Mouse (Mus musculus): ENCODE measurements at regions not wholly inside any gene's neighbourhood (a gene's known extent, or its start where the extent isn't known, plus 50 kb on each side); places are given as distances from the start of the nearest gene placed in this dataset.
A peak's percentile ranks its signal among the peaks of the same experiment; 100 is the strongest.
"Not testable (repeated sequence)": the region's sequence is repeated elsewhere in the genome, so short reads cannot be mapped to it uniquely, and the experiment has no call there.

DNA sequence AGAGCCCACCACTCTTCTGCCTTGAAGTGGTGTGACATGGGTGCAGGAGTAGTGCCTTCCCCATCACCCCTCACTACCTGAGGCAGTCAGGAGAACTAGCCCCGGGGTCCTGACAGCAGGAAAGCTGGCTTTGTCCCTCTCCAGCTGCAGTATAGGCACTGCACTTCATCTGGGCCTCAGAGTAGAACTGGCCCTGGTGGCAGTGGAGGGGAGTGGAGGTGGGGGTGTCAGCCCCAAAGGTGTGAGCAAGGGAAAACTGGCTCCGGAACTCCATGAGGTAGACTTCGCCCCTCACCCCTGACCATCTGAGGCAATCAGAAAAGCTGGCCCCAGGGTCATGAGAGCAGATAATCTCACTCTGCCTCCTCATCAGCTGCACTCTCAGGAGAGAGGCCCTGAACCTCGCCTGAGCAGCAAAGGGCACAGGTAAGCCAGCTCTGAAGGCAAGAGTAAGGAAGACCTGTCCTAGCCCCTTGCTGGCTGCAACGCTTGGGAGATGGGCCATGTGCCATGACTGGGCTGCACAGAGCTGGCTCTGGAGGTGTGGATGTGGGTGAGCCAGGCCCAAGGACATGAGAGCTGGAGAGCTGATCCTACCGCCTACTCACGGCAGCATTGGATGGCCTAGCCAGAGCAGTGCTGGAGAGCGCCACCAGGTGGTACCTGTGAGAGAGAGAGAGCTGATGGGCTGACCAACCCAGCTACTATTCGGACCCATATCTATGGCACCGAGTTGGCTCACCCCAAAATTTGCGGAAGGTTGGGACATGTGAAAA lies 377.0 kb upstream of the B3galt2 start:
- DNase-seq (ENCODE audit: low read depth, low spot score) = no peak

DNA sequence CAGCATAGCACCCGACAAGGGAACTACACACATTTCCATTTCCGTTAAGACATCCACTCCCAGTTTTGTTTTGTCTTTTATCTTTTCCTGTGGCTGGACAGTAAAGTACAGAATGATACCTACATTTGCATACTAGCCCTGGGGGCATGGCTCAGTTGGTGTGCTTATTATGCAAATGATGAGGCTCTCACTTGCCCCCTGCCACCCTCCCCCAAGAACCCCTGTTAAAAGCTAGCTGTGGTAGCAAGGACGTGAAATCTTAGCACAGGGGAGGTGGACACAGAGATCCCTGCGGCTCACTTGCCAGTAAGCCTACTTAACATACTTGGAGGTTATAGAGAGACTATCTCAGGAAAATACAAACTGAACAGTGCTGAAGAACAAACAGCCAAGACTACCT lies 375.2 kb upstream of the B3galt2 start:
- DNase-seq (ENCODE audit: low read depth, low spot score) = no peak

DNA sequence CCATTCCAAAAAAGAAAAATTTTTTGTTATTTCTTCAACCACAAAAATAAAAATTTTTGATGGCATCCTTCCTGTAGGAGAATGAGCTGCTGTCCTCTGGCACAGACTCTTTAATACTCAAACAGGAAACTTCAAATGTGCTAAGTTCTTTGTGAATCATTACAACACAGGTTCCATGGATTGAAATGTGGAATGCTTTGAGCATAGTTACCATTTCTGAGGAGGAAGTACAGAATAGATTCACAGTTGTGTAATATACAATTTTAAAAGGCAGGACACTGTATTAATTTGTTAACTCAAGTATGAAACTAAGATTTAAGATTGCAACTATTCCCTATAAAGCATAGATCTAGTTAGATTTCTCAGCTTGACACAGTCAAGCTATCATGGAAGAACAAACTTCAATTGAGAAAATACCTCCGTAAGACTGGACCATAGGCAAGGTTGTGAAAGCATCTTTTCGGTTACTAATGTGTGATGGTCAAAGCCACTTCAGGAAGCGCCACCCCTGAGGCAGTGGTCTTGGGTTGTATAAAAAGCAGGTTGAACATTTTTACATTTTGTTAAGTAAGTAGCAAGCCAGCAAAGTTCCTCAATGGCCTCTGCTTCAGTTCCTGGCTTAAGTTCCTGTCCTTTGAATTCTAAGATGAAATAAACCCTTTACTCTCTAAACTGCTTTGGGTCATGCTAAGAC lies 354.0 kb upstream of the B3galt2 start:
- DNase-seq (ENCODE audit: low read depth, low spot score) = no peak

DNA sequence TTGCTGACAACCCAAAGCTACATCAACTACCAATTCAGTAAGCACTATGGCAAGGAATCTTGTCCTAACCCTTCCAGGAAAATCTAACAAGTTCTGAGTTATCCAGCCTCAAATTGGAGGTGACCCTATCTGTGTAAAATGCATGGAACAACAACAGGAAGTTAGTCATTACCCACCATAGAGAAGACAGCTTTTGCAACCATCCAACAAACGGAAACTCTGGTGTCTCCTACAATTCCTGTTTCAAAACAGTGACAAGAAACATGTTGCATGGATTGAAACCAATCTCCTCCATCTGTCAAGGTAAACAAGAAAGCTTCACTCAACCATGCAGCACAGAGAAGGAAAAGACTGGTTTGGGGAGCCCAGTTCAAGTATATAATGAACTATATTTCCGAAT lies 353.0 kb upstream of the B3galt2 start:
- DNase-seq (ENCODE audit: low read depth, low spot score) = no peak

DNA sequence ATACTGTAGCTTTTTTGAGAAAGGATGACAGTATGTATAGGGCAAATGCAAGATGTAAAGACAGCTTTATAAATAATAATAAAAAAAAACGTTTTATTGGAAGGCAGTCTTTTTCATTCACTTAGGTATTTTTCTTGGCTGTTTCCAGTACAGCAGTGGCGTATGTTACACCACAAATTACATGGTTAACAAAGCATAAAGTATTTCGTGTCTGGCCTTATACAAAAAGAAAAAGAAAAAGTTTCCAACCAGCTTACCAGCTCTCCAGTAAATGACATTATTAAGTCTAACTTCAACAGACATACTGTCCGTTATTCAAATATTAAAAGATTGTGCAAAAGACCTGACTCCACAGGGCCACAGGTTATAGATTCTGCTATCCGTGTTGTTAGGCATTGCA lies 343.9 kb upstream of the B3galt2 start:
- no peak for DNase-seq (ENCODE audit: low read depth, low spot score)

DNA sequence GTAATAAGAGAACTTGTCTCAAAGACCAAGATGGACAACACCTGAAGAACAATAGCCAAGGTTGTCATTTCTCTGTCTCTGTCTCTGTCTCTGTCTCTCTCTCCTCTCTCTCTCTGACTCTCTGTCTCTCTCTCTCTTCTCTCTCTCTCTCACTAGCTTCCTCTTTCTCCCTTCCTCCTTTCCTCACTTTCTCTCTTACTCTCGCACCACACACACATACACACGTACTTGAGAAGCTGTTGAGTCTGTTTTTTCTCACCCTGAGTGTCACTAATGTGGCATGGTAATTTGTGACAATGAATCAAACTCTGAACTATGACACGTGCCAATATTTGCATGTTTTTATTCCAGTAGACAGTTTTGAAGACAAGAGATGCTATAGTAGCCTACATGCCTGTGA lies 333.1 kb upstream of the B3galt2 start:
- no peak for DNase-seq (ENCODE audit: low read depth, low spot score)

DNA sequence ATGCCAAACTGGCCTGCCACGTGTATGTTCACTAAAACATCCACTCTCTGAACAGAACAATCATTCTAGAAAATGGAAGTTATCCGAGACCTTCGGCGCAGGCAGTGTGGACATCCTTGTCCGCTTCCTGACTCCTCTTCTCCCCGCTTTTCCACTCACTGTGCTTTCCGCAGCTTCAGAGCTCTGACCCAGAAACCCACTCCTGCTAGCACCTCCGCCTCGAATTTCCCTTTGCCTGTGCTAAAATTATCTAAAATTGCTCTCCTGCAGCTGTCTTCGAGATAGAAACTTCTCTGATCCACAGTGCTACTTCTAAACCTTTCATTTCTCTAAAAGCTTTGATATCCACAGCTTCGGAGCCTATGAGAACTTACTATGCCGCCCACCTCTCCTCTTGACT lies 322.1 kb upstream of the B3galt2 start:
- peak; percentile 39 for DNase-seq (ENCODE audit: low read depth, low spot score)

DNA sequence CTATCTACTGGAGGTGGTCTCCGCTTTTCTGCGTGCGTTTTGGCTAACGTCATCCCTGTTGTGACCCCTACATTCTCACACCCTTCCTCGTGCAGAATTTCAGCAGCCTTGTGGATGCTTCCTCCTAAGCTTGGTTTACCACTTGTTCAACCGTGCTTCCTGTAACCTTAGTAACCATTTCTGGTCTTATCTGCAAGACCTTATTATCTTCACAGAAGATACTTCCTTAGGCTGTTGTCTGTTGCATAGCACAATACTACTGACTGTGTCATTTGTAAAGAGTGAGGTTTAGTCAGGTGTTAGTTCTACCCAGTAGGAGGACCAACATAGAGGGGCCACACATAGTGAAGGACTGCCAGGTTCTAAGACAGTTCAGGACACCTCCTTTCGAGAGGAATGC lies 320.9 kb upstream of the B3galt2 start:
- DNase-seq (ENCODE audit: low read depth, low spot score) = no peak

DNA sequence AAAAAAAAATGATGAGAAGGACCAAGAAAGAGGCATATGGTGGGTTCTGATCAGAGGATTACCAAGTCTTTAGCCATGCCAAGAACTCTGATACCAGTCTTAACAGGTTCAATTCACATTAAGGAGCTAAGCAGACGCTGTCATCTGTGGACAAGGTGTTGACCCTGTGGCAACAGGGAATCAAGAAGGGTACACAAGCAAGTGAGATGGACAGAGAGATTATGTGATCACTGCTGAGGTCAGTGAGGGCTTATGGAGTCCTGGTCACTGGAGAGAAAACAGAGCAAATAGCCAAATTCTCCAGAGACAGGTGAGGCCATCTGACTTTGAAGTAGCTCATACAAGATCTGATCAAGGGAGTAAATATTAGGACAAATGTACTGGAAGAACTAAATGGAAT lies 289.1 kb upstream of the B3galt2 start:
- no peak for DNase-seq (ENCODE audit: low read depth, low spot score)

DNA sequence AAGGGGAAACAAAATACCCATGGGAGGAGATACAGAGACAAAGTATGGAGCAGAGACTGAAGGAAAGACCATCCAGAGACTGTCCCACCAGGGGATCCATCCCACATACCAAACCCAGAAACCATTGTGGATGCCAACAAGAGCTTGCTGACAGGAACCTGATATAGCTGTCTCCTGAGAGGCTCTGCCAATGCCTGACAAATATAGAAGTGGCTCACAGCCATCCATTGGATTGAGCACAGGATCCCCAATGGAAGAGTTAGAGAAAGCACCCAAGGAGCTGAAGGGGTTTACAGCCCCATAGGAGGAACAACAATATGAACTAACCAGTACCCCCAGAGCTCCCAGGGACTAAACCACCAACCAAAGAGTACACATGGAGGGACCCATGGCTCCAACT lies 280.2 kb upstream of the B3galt2 start:
- DNase-seq (ENCODE audit: low read depth, low spot score) = not testable (repeated sequence)

DNA sequence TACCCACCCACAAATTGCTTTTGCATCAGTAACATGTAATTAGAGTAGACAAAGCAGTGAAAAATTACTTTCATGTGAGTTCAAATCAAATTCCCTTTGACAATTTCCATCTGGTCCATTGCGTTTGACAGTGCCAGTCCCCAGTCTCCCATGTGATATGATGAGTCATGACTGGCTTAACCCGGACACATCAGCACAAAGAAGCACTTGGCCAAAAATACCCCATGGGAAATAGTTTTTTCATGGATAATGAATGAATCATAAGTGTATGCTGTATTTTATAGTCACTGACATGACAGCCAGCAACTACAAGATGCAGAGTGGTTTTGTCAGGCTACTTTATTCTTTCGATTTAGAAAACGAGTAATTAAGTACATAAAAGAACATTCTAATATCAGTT lies 248.6 kb upstream of the B3galt2 start:
- no peak for DNase-seq (ENCODE audit: low read depth, low spot score)

All from telencephalon, adult 2 months (tissue).